Mouse (Mus musculus) neural tube, embryonic 14.5 days (tissue): ENCODE data around the gene Ncs1. TPM values are rescaled to one million over a fixed set of nuclear protein-coding genes. Genes with fewer than 3 reads are reported as not detected.
A peak's percentile ranks its signal among the peaks of the same experiment; 100 is the strongest.

Experiments
- ATAC-seq: fragments of 200-750 bp; cut with Nextera tagmentation; 2 replicates; pipeline ENCODE4 v1.8.0; 2017; ENCODE audit warnings: low read depth, mild to moderate bottlenecking, moderate TSS enrichment, moderate library complexity
- H3K27ac ChIP-seq: fragments of 300-500 bp; sonication (generic); 2 replicates; pipeline ENCODE4 v1.5.1; 2014; ENCODE audit warnings: low read depth, mild to moderate bottlenecking, control low read depth, low read length, moderate library complexity, mixed read lengths
- H3K27me3 ChIP-seq: fragments of 300-500 bp; sonication (generic); 2 replicates; pipeline ENCODE4 v1.6.1; 2014; ENCODE audit warnings: low read length; ENCODE audit not compliant: control insufficient read depth, insufficient read depth
- H3K36me3 ChIP-seq: fragments of 300-500 bp; sonication (generic); 2 replicates; pipeline ENCODE4 v1.6.1; 2014; ENCODE audit warnings: low read length, mixed read lengths; ENCODE audit not compliant: control insufficient read depth, insufficient read depth
- H3K4me1 ChIP-seq: fragments of 300-500 bp; sonication (generic); 2 replicates; pipeline ENCODE4 v1.6.1; 2014; ENCODE audit warnings: low read length; ENCODE audit not compliant: control insufficient read depth, insufficient read depth
- H3K4me2 ChIP-seq: fragments of 300-500 bp; sonication (generic); 2 replicates; pipeline ENCODE4 v1.6.1; 2014; ENCODE audit warnings: mild to moderate bottlenecking, low read depth, low read length, control low read depth
- H3K4me3 ChIP-seq: fragments of 300-500 bp; sonication (generic); 2 replicates; pipeline ENCODE4 v1.5.1; 2014; ENCODE audit warnings: low read depth, low read length, control low read depth, mixed read lengths
- H3K9ac ChIP-seq: fragments of 300-500 bp; sonication (generic); replicated peaks from 2 replicates; pipeline ENCODE4 v1.6.1; 2014; ENCODE audit warnings: low read depth, mild to moderate bottlenecking, control low read depth, low read length, mixed read lengths
- H3K9me3 ChIP-seq: fragments of 300-500 bp; sonication (generic); 2 replicates; pipeline ENCODE4 v1.6.1; 2016; ENCODE audit warnings: low read length; ENCODE audit not compliant: control insufficient read depth
- WGBS: fragments of 180-500 bp; shearing (Covaris S2); extraction: QIAGEN DNeasy Blood & Tissue Kit; methylation state at CpG from one replicate; pipeline ENCODE4 v1.1.7; 2014; 5-methylcytosine and 5-hydroxymethylcytosine counted together
- polyA plus RNA-seq: library from polyadenylated mRNA; unstranded; fragments of >200 nt; fragmentation: Nextera tagmentation; extraction: Ambion mirVana; gene quantifications from 2 replicates; pipeline ENCODE4 v1.2.1, GENCODE M21; 2014

Gene Ncs1
- polyA plus RNA-seq, 1 experiment from 2014 or later: 201 TPM

GRCm38 (mm10) chr2:31228768-31229311 lies 16.8 kb upstream of the Ncs1 start:
- H3K27me3 ChIP-seq: no peaks in the 10 kb centered on the region
- H3K36me3 ChIP-seq: no peaks in the 10 kb centered on the region
- no peak overlapping the region for H3K27ac ChIP-seq
- WGBS: 68% methylated on average over 1 of the region's 1 CpGs
- H3K4me3 ChIP-seq: no peak overlapping the region
- no peak overlapping the region for H3K4me2 ChIP-seq
- ATAC-seq: no peak
- no peak overlapping the region for H3K9ac ChIP-seq
- H3K4me1 ChIP-seq: no peaks in the 10 kb centered on the region
- no peaks in the 10 kb centered on the region for H3K9me3 ChIP-seq

- no peak overlapping the region for H3K27ac ChIP-seq
- ATAC-seq: 0 out of 2 replicates have a peak, but pooled peaks have one; percentile 9
- H3K9ac ChIP-seq: no peak overlapping the region
- H3K9me3 ChIP-seq: no peaks in the 10 kb centered on the region
- H3K4me1 ChIP-seq: no peaks in the 10 kb centered on the region; the same call in 1 of the 2 replicates
- H3K36me3 ChIP-seq: no peaks in the 10 kb centered on the region
- 32% methylated on average over 23 of the region's 23 CpGs for WGBS
- H3K4me3 ChIP-seq: no peak overlapping the region
- H3K4me2 ChIP-seq: no peak overlapping the region
- no peaks in the 10 kb centered on the region for H3K27me3 ChIP-seq
Observed at GRCm38 (mm10) chr2:31239203-31239696, 6.4 kb upstream of the Ncs1 start.

- no peaks in the 10 kb centered on the region for H3K9me3 ChIP-seq
- H3K9ac ChIP-seq: no peak overlapping the region
- H3K27ac ChIP-seq: no peak overlapping the region
- H3K4me1 ChIP-seq: peaks cover 4% of the 10 kb centered on the region
- no peaks in the 10 kb centered on the region for H3K27me3 ChIP-seq
- no peak overlapping the region for H3K4me2 ChIP-seq
- H3K4me3 ChIP-seq: no peak overlapping the region
- WGBS: 88% methylated on average over 6 of the region's 6 CpGs
- H3K36me3 ChIP-seq: no peaks in the 10 kb centered on the region
- no peak for ATAC-seq
Observed at GRCm38 (mm10) chr2:31239833-31240232, 5.8 kb upstream of the Ncs1 start.

GRCm38 (mm10) chr2:31241639-31242038 lies 4.0 kb upstream of the Ncs1 start:
- Histone ChIP-seq H3K27ac (no peak overlapping the region), H3K4me2 (no peak overlapping the region), H3K4me3 (no peak overlapping the region), H3K9me3 (no peaks in the 10 kb centered on the region), H3K27me3 (peaks cover 4% of the 10 kb centered on the region; the same call in 1 of the 2 replicates), H3K9ac (no peak overlapping the region), H3K4me1 (peaks cover 4% of the 10 kb centered on the region), H3K36me3 (no peaks in the 10 kb centered on the region)
- no peak for ATAC-seq
- WGBS: 15% methylated on average over 7 of the region's 7 CpGs

- peaks cover 4% of the 10 kb centered on the region; the same call in 1 of the 2 replicates for H3K27me3 ChIP-seq
- no peaks in the 10 kb centered on the region for H3K9me3 ChIP-seq
- H3K4me2 ChIP-seq: no peak overlapping the region
- ATAC-seq: no peak
- H3K9ac ChIP-seq: no peak overlapping the region
- no peak overlapping the region for H3K4me3 ChIP-seq
- 79% methylated on average over 8 of the region's 8 CpGs for WGBS
- H3K4me1 ChIP-seq: peaks cover 17% of the 10 kb centered on the region
- H3K27ac ChIP-seq: no peak overlapping the region
- no peaks in the 10 kb centered on the region for H3K36me3 ChIP-seq
Observed at GRCm38 (mm10) chr2:31244216-31244615, 1.4 kb upstream of the Ncs1 start.

GRCm38 (mm10) chr2:31245051-31245450 lies 572 bp upstream of the Ncs1 start:
- 0 out of 2 replicates have a peak, but pooled peaks have one; percentile 7 for ATAC-seq
- Histone ChIP-seq H3K4me1 (peaks cover 17% of the 10 kb centered on the region), H3K4me2 (peak overlapping the region; percentile 70), H3K4me3 (peak overlapping the region; percentile 72), H3K36me3 (no peaks in the 10 kb centered on the region), H3K9me3 (no peaks in the 10 kb centered on the region), H3K27ac (peak overlapping the region; percentile 89), H3K9ac (peak overlapping the region; percentile 97), H3K27me3 (peaks cover 4% of the 10 kb centered on the region; the same call in 1 of the 2 replicates)
- WGBS: 12% methylated on average over 5 of the region's 5 CpGs

GRCm38 (mm10) chr2:31246251-31246971 lies 788 bp downstream of the Ncs1 start:
- Histone ChIP-seq H3K27me3 (peaks cover 4% of the 10 kb centered on the region; the same call in 1 of the 2 replicates), H3K4me3 (peak overlapping the region; percentile 72), H3K4me2 (peak overlapping the region; percentile 70), H3K9ac (peak overlapping the region; percentile 97), H3K27ac (peak overlapping the region; percentile 89), H3K36me3 (no peaks in the 10 kb centered on the region), H3K9me3 (no peaks in the 10 kb centered on the region), H3K4me1 (peaks cover 17% of the 10 kb centered on the region)
- peak; percentile 41 for ATAC-seq
- under 1% methylated on average over 37 of the region's 41 CpGs for WGBS

- 94% methylated on average over 6 of the region's 6 CpGs for WGBS
- Histone ChIP-seq H3K4me3 (no peak overlapping the region), H3K9me3 (no peaks in the 10 kb centered on the region), H3K27me3 (peaks cover 4% of the 10 kb centered on the region; the same call in 1 of the 2 replicates), H3K36me3 (no peaks in the 10 kb centered on the region), H3K4me2 (no peak overlapping the region), H3K4me1 (peaks cover 18% of the 10 kb centered on the region), H3K9ac (no peak overlapping the region), H3K27ac (no peak overlapping the region)
- ATAC-seq: no peak
Observed at GRCm38 (mm10) chr2:31248856-31249255, 3.2 kb downstream of the Ncs1 start.

- 98% methylated on average over 4 of the region's 4 CpGs for WGBS
- H3K27me3 ChIP-seq: no peaks in the 10 kb centered on the region
- H3K36me3 ChIP-seq: no peaks in the 10 kb centered on the region
- peaks cover 35% of the 10 kb centered on the region for H3K4me1 ChIP-seq
- no peak overlapping the region for H3K9ac ChIP-seq
- no peak overlapping the region for H3K4me2 ChIP-seq
- H3K27ac ChIP-seq: no peak overlapping the region
- no peak for ATAC-seq
- H3K4me3 ChIP-seq: no peak overlapping the region
- no peaks in the 10 kb centered on the region for H3K9me3 ChIP-seq
Observed at GRCm38 (mm10) chr2:31252167-31252566, 6.5 kb downstream of the Ncs1 start.
